Mouse (Mus musculus) heart, postnatal 14 days (tissue): ENCODE results near the gene Hoxd8. TPM values are rescaled to one million over a fixed set of nuclear protein-coding genes. Genes with fewer than 3 reads are reported as not detected.

Source experiments
- DNase-seq, 2 experiments: peaks; one replicate each; pipeline ENCODE4 v3.0.0; 2021 to 2022
- intact Hi-C: fragments of 180-260 bp; cut with DNase I; formaldehyde crosslinking; loops from one replicate; pipeline ENCODE4 v1.15.1; 2025
- total RNA-seq, 2 experiments: library from RNA; stranded (reverse); gene quantifications; 2 replicates each; pipeline ENCODE4 v1.2.3; 2021

Hoxd8 gene
- total RNA-seq, 2 experiments from 2014 or later: 1.5 to 1.6 TPM

GRCm38 (mm10) chr2:74682796-74683195 lies 21.6 kb upstream of the Hoxd8 start:
- intact Hi-C loops: no loop called here
- DNase-seq: no peak

GRCm38 (mm10) chr2:74683471-74683951 lies 20.9 kb upstream of the Hoxd8 start:
- no peak for DNase-seq

GRCm38 (mm10) chr2:74684106-74684505 lies 20.3 kb upstream of the Hoxd8 start:
- DNase-seq: no peak
- intact Hi-C loops: no loop called here

More at GRCm38 (mm10) chr2:74683471-74683951, 20.9 kb upstream of the Hoxd8 start:
- intact Hi-C loops: no loop called here

GRCm38 (mm10) chr2:74685059-74685603 lies 19.3 kb upstream of the Hoxd8 start:
- intact Hi-C loops: no loop called here
- no peak for DNase-seq

- intact Hi-C loops: no loop called here
- DNase-seq: peak; percentile 62 to 74
These were observed 18.0 kb upstream of the Hoxd8 start for GRCm38 (mm10) chr2:74686301-74686987.

- DNase-seq: no peak
- intact Hi-C loops: no loop called here
These were observed 17.3 kb upstream of the Hoxd8 start for GRCm38 (mm10) chr2:74686988-74687697.

- intact Hi-C loops: no loop called here
- no peak for DNase-seq
These were observed 16.5 kb upstream of the Hoxd8 start for GRCm38 (mm10) chr2:74687698-74688555.

- intact Hi-C loops: no loop called here
- DNase-seq: no peak
These were observed 15.4 kb upstream of the Hoxd8 start for GRCm38 (mm10) chr2:74688795-74689573.

GRCm38 (mm10) chr2:74689574-74690337 lies 14.7 kb upstream of the Hoxd8 start:
- no peak for DNase-seq
- intact Hi-C loops: loop anchor here (5.0 to 10.0 kb wide), 2 partner anchors 32 to 1415 kb away; partner anchors contain the start of genes Evx2 and Sp9

- intact Hi-C loops: loop anchor here (5.0 to 10.0 kb wide), 2 partner anchors 33 to 1416 kb away; partner anchors contain the start of genes Evx2 and Sp9
- no peak for DNase-seq
These were observed 14.1 kb upstream of the Hoxd8 start for GRCm38 (mm10) chr2:74690338-74690716.

- intact Hi-C loops: loop anchor here (5.0 to 10.0 kb wide), 2 partner anchors 34 to 1416 kb away; partner anchors contain the start of genes Evx2 and Sp9
- peak; percentile 43 to 56 for DNase-seq
These were observed 13.1 kb upstream of the Hoxd8 start, which contains the start of gene Hoxd10 for GRCm38 (mm10) chr2:74691022-74691951. Gene Hoxd10 (plus strand): TSS chr2:74691924.

GRCm38 (mm10) chr2:74691995-74692807 lies 12.2 kb upstream of the Hoxd8 start:
- intact Hi-C loops: loop anchor here (5.0 to 10.0 kb wide), 2 partner anchors 35 to 1417 kb away; partner anchors contain the start of genes Evx2 and Sp9
- no peak for DNase-seq

- no peak for DNase-seq
- intact Hi-C loops: loop anchor here (5.0 to 10.0 kb wide), 2 partner anchors 36 to 1418 kb away; partner anchors contain the start of genes Evx2 and Sp9
These were observed 11.5 kb upstream of the Hoxd8 start for GRCm38 (mm10) chr2:74692808-74693431.

- no peak for DNase-seq
- intact Hi-C loops: loop anchor here (5.0 to 10.0 kb wide), 2 partner anchors 36 to 1419 kb away; partner anchors contain the start of genes Evx2 and Sp9
These were observed 11.0 kb upstream of the Hoxd8 start for GRCm38 (mm10) chr2:74693432-74693827.

GRCm38 (mm10) chr2:74694066-74694465 lies 10.3 kb upstream of the Hoxd8 start:
- intact Hi-C loops: loop anchor here (5.0 to 10.0 kb wide), 2 partner anchors 37 to 1419 kb away; partner anchors contain the start of genes Evx2 and Sp9
- no peak for DNase-seq

GRCm38 (mm10) chr2:74695383-74695782 lies 9.0 kb upstream of the Hoxd8 start:
- intact Hi-C loops: loop anchor here (10.0 kb wide), 1 partner anchor 1421 kb away; the partner anchor contains the start of gene Sp9
- no peak for DNase-seq
